Mouse (Mus musculus) kidney, postnatal 36 days (tissue): ENCODE measurements around the gene Rae1.

Experiments used
- DNase-seq, 2 experiments: peaks; one replicate each; pipeline ENCODE4 v3.0.0; 2021 to 2022; ENCODE audit warnings: mixed read lengths in 2 of 2

The Rae1 gene

DNA sequence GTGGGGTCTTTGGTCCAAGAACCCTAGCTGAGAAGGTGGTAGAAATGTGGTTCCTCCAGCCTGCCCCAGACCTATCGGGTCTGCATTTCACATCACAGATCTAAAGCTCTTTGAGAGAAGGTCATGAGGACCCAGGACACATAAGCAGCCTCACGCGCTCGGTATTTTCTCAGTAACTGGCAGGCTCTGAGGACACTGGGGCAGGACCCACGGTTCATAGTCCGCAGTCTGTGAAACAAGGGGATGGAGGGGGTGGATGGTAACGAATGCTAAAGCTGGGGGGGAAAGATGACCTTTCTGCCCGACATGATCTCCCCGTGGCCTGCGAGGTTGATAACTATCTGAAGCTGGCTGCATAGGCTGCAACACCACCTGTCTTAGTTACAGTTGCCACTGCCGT, 2.2 kb upstream of the Rae1 start:
- DNase-seq: peak; percentile 62 to 65

DNA sequence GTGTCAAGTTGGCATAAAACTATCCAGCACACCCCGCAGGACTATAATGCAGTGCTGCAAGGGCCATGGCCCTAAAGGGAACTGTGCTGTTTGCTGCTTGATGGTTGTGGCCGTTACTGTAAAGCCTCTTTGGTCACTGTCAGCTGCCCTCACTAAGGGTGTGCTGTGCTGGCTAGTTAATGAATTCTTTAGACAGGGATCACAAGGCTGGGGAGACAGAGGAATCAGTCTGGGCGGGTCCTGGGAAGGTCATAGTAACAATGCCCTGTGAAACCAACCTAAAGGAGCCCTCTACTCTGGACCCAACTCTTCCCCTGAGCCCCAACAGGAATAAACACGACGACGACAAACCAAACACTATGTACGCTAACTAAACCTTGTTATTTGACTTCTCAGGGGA, 1.4 kb upstream of the Rae1 start:
- DNase-seq: peak; percentile 53 to 68

DNA sequence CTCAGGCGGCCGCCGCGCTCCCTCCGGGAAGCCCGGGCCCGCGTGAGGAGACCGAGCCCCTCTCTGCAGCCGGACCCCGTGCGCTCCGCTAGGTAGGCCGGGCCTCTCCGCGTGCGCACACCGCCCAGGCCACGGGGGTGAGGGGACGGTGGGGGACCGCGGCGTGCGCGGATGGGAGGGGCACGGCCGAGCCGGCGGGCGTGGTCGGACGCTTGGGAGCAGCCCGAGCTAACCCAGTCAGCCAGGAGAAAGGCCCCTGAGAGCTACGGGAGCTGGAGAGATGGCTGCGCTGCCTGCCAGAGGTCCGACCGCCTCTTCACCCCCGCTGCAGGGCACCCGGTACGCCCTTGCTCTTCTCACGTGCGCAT, 352 bp downstream of the Rae1 start:
- DNase-seq: peak; percentile 66 to 79

DNA sequence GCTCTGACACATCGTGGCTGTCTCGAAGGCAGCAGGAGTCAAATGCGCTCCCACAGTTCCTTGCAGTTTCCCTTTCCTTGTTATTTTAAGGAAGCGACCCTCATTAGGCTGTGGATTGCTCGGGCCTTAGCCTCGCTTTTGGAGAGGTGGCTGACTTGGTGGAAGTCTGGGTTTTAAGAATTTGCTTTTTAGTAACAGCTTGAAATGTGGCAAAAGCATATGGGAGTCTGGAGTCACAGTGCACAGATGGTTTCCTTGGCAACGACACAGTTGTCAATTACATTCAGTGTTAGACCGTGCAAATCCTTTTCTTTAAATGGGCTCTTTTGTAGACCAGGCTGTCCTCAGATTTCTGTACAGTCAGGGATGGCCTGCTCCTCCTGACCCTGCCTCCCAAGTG, 1.0 kb downstream of the Rae1 start:
- DNase-seq: no peak

DNA sequence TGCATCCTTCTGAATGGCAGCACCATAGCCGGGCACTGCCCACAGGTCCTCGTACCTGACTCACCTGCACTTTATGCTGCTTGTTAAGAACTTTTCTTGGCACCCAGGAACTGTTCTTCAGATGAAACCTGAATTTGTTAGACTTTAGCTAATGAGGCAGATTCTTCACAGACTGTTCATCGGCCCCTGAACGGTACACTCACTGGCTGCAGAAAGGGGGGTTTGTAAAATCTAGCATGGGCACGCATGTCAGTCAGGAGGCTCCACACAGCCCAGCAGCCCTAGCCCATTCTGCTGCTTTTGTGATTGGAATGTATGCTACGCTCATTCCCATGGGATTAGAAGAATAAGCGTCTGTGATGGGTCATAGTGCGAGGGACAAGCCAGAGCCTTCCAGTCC, 3.8 kb downstream of the Rae1 start:
- DNase-seq: no peak

DNA sequence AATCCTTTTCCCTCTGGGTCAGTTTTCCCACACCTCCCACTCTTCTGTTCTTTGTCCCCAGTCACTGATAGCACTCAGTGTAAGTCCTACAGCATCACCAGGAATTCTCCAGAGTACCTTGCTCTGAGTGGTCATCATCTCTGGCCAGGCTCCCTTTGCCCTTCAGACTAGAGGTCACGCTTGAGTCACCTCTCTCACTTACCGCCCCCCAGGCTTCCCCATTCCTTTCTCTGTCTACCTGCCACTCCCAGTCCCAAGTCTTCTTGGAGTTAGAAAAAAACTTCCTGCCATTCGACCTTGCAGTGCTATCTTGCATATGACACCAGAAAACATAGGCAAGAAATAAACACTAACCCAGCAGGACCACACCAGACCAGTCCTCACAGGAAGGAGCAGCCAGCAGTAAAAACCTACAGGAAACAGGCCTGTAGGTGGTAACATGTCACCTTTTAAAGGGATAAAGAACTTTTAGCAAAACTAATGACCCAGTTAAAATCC, 10.4 kb downstream of the Rae1 start:
- no peak for DNase-seq

DNA sequence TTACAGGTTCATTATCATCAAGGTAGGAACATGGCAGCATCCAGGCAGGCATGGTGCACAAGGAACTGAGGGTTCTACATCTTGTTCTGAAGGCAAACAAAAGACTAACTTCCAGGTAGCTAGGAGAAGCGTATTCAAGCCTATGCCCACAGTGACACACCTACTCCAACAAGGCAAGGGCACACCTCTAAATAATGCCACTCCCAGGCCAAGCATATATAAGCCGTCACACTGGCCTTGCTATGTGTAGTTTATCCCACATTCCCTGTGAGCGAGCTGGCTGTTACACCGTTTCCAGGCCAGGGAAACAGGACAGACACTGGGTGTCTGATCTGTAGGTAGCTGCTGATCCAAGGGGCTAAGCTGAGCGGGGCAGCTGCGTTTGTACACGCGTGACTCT, 11.5 kb downstream of the Rae1 start:
- no peak for DNase-seq

DNA sequence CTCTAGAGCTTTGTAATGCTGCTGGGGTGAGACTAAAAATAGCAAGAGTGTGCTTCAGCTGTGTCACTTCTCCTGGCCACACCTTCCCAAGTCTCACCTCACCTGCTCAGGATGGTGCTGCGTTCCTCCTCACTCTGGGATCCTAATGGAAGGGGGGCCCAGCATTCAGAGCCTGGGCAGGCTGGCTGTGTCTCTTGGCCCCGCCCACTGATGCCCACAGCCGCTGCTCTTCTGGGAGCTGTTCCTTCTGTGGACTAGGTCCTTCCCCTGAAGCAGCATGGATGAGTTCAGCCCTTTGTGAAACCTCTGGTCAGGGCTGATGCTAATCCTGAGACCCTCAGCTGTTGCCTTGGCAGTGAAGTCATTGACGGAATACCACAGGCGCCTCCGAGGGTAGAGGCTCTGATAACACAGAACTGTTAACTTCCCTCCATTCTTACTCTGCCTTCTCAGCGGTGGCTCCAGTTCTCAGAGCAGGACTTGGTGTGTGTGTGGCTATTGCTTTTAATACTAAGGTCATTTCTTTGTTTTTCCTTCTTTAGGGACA, 14.9 kb downstream of the Rae1 start:
- no peak for DNase-seq

DNA sequence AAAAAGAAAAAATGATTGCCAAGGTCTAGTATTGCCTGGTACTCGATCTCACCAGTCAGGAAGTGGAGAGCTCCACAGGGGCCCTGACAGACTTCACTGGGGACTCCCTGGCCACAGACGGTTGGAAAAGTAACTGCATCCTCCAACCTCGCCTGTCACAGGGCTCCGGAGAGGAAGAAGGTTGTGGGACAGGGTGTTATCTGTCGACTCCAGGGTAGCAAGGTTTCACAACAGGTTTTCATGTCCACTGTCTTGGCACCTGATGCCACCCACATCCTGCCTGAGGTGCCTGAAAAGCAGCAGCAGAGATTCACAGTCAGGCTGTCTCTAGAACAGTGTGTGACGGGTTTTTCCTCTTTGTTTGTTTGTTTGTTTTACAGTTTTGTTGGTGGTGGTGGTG, 18.0 kb downstream of the Rae1 start:
- DNase-seq: no peak

DNA sequence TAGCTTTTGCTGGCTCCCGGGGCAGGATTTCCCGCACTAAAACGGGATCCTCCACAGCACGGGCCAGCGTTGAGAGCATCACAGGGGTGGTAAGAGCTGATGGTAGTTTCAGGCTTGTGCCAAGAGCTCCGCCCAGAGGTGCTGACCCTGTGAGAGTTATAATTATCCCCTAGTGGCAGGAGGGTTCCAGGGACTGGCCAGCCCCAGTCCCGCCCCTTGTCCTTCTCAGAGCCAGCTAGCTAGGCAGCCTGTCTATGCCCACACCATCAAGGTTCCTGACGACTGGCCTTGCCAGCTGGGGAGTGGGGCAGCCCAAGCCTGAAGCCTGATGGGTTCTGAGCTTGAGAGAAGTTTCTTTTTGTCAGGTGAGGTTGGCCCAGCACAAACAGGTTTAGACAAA, 18.7 kb downstream of the Rae1 start:
- peak; percentile 56 to 63 for DNase-seq

DNA sequence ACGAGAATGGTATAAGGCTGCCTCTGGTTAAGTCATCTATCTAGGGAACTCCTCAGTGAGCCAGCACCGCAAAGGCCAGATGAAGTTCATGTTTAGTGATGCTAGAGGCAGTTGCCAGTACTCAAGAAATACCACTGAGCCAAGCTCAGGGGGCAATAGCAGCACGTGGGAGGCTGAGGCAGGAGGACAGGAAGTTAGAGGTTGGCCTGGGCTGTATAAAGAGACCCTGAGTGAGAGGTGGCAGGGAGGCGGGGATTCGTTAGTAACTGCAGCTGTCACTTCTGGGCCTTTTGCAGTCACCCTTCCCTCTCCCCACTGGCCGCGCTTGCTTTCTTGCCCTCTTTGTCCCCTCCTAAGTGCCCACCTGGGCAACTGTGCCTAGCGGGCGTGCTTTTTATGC, 19.4 kb downstream of the Rae1 start:
- no peak for DNase-seq

DNA sequence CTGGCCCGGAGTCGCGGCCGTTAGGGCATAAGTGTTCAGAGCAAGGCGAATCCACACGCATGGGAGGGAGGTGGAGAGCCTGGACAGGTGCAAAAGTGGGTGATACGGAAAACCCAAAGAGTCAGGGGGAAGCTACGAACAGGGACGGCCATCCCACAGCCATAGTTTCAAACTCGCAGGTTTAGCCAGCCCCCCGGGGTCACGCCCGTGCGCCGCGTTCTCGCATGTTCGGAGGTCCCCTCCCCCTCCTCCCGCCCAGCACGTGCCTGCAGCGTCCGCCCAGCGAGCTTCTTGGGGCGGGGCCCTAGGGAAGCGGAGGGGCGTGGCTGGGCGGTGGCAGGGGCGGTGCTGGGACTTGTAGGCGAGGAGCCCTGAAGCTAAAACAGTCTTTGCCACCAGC, 19.9 kb downstream of the Rae1 start:
- peak; percentile 93 to 96 for DNase-seq

DNA sequence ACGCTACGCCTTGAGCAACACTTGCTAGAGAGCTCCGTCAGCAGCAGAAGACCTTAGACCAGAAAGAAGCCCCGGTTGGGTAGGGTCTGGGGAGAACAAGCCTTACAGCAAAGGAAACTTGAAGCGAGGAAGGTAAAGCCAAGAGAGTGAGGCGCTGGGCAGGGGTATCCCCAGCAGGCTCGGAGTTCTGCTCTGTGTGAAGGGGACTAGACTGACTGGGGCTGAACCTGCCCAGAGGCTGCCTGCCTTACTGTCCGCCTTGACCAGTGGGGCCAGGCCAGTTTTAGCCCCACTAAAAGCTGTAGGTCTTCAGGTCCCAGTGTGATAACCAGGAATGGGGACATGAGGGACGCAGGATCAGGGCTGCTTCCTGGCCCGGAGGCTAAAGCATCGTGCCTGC, 20.5 kb downstream of the Rae1 start, which contains the start of gene Rbm38:
TSS of gene Rbm38 (plus strand) at position 69 of the 400 bp plus-strand sequence.
- no peak for DNase-seq

DNA sequence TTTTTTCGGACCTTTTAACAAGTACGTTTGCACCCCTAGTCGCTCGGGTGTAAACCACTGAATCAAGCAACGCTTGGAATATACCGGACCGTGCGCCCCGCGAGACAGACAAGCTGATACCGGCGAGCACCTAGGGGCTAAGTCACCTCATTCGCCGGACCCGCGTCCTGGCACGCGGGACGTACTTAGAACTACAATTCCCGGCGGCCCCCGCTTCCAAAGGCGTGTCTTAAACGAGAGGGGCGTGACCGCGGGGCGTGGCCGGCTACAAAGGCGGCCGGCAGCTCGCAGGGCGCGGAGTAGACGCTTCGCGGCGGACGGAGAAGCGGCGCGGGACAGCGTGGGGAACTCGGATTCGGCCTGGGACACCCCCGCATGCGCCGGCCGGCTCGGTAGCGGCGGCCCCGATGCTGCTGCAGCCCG, 21.7 kb downstream of the Rae1 start:
- peak; percentile 94 to 98 for DNase-seq

DNA sequence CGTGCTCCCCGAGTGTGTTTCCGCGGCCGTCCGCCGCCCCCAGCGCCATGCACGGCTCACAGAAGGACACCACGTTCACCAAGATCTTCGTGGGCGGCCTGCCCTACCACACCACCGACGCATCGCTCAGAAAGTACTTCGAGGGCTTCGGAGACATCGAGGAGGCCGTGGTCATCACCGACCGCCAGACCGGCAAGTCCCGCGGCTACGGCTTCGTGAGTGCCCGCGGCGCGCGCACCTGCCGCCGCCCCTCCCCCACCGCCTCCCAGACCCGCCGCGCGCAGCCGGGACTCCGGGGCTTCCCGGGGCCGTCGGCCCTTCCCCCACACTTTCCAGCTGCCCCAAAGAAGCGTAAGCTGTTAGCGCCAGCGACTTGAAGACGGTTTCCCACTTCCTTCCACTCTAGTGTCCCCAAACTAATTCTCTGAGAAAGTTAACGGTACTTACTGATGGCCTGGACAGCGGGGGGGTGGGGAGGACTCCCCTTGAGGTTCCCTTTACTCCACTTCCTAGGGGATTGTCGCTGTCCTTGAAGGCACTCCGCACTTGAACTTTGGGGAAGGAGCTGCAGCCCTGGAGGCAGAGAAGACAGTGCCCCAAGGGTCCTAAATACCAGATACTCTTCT, 22.3 kb downstream of the Rae1 start:
- DNase-seq: peak in 1 of 2 experiments; percentile 60

DNA sequence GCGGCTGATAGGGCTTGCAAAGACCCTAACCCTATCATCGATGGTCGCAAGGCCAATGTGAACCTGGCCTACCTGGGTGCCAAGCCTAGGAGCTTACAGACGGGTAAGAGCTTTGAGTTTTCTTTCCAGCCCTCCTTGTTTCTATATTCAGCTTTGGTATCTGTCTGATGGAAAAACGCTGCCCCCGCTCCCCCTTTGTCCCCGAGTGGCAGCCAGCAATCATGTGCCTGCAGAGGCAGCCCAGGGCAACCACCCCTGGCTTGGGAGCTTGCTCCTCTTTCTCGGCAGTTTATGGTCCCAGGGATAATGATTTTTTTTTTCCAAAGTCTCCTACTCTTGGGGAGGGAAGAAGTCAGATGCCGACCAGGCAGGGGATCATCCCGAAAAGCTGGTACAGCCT, 22.9 kb downstream of the Rae1 start:
- no peak for DNase-seq

DNA sequence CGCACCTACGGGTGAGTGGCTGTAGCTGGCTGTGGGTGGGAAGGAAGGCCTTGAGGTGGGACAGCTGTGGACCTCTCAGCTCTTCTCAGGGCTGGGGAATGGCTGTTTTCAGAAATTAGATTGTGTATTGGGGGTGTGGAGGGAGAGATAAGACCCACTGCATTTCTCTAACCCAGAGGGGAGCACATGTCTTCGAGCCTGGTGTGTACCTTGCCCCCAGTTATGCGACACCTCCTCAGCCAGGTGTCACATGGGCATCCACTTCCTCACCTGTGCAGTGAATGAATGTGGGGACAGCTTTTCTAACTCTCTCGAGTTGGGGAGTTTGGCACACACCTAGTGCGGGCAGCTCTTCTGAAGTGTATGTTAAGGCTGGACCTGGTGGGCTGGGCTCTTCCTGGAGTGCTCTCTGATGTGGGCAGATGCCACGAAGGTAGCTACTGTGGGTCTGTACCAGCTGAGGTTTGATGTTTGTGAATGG, 23.5 kb downstream of the Rae1 start:
- DNase-seq: no peak

DNA sequence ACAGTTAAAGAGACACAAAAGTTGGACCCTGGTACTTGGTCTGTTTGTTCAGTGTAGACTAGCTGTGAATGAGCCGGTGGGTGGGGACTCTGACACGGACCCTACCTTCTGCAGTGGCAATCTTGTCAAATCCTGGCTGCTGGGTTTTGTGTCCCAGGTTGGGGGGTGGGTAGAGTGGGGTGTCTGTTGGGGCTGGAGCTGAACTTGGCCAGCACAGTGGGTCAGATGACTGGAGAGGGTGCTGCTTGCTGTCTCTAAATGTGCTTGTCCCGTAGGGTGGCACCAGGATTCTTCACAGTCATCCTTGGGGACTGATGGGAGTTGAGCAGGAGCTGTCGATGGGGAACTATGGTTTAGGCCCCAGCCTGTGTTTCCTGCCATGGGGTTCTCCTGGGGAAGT, 24.0 kb downstream of the Rae1 start:
- no peak for DNase-seq

DNA sequence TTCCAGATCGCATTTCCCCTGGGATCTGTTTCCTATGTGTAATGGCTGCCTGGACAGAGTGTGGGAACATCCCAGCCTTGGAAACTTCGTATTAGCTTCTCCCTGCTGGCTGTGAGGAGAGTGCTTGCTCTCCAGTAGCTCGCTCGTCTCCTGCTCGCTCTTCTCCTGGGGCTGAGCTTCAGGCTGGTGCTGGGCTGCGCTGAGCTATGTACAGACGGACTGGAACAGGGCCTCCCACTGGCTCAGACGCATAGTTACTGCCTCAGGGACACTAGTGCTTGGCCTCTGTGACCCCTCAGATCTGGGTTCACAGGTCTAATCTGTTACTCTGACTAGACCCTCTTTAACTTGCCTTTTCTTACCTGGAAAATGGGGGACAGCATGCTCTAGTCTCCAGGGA, 24.5 kb downstream of the Rae1 start:
- no peak for DNase-seq

DNA sequence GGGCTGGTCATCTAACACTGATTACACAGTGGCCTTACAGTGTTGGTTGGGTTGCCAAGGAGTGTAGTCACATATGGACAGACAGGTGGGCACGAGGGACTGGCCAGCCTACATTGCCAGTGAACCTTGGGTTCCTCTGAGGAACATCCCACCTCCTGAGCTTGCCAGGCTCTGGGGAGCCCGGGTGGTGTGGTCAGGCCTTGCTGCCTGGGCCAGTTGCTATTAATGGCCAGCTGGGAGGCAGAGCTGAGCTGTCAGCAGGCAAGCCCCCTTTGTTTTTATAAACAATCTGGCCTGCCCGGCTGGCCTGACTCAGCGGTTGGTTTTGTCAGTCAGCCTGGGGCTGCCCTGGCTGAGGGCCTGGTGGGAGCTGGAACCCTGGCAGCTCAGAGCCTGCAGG, 25.0 kb downstream of the Rae1 start:
- DNase-seq: no peak

DNA sequence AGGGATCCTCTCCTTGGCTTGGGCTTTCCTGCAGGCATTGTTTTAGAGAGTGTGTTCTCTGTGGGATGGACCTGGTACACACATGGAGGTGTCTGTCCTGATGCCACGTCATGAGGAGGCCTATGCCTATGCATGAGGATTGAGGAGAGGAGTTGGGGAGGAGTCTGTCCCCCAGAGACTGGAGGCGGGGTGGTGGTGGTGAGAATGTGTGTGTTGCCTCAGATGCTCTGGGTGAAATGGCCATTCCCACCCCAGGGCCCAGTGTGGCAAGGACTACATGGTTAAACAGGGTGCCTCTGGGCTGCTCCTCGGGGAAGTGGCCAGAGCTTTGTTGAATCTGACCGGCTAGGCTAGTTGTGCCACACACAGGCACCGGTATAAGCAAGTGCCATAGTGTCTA, 26.4 kb downstream of the Rae1 start:
- DNase-seq: no peak

DNA sequence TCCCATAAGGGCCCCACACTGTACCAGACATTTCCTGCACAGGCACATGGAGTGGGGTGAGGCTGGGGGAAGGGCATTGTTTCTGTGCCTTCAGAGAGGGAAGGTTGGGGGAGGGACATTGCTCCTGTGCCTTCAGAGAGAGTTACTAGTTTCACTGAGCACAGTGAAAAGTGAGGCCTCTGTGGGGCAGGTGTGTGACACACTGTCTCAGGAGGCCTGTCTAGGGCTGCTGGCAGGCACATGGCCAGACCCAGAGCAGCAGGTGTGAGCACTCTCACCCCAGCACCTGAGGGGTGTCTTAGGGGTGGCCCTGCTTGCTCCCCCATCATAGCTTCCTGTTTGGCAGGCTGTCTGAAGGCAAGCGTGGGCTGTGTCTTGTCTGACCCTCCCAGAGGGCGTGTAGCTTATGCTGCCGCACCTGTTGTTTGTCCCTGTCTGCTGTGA, 26.8 kb downstream of the Rae1 start:
- DNase-seq: no peak

DNA sequence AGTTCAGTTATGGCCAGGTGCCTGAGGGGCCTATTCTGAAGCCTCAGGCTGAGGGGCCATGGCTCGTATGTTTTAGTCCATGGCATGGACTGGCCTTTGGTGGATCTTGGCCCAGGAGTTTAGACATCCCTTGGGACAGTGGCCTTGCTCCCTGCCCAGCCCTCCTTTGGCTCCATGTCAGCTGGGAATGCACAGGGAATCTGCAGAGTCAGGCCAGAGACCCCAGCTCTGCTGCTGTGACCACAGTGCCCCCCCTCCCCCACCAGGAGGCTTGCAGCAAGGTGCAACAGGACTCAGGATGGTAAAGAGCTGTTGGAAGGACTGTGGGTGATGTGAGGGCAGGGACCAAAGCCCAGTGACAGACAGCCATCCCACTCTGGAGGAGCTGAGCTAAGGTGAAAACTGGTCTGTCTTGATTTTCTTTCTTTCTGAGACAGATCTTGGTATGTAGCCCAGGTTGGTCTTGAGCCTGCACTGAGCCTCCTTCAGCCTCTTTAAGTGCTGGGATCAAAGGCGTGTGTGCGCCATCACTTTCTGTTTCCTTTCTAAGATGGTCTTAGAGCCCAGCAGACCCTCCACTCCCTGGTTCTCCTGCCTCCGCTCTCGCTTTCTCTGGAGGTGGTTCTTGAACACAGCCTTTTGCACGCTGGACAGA, 27.4 kb downstream of the Rae1 start:
- DNase-seq: no peak

DNA sequence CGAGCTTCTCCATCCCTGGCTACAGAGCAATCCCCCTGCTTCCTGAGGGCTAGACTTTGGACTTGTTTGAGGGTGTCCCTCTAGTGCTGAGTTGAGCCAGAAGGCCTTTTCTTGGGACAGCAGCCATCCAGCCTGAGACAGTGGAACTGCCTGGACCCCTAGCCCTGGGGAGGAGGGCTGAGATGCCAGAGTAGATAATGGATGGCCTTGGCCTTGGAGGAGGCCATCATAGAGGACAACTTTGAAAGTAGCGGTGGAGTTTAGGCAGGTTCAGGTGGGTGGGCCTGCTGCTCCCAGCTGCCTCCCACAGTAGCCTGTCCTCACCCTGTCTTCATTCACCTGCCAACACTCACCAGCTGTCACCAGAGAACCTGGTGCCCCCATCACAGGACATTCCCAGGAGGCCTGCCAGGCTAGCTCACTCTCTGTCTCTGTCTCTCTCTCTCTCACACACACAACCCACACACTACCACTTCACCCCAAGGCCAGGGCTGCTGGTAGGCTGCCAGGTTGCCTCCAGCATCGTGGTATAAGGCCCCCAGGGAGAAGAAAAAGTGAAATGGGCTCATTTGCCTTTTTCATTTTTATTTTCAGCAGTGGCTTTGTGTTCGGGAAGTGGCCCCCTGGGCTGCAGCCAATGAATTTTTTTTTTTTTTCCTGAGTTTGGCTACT, 28.0 kb downstream of the Rae1 start:
- no peak for DNase-seq
